Mouse (Mus musculus): Measurements from ENCODE around the gene Rhox7b.
"Not testable (repeated sequence)": the region's sequence is repeated elsewhere in the genome, so short reads cannot be mapped to it uniquely, and the experiment has no call there.

Gene Rhox7b

DNA sequence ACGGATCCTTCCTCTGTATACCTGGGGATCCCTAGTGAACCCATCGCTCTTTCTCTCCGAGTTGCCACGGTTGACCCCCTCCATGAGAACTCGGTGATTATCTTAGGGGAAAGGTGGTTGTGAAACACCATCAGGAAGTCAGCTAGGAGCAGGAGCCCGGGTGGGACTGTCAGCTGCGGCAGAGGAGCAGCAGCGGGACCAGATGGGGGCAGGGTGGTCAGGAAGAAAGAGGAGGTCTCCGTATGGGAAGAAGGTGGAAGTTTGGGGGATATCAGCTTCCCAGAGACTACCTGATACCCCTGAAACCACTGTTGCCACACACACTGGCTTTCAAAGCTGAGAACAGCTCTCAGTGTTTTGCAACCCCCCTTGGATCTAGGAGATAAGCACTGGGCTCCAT is at the start of gene Rhox7b:
Rhox7b (minus strand) TSS at position 101 of the 400 bp plus-strand sequence.
- not testable (repeated sequence) for DNase-seq

DNA sequence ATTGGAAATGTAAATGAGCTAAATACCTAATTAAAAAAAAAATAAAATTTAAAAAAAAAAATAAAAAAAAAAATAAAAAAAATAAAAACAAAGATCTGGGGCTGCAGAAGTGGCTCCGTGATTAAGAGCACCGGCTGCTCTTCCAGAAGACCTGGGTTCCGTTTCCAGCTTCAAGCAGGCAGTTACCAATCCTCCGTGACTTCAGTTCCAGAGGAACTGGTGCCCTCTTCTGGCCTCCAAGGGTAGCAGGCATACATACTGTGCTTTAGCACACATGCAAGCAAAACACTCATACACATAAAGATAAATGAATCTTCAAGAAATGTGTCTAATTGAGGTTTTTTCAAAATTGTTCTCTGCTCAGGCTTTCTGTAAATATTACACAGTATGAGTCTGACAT is 19.3 kb upstream of the Rhox7b start:
- DNase-seq, result no peak

DNA sequence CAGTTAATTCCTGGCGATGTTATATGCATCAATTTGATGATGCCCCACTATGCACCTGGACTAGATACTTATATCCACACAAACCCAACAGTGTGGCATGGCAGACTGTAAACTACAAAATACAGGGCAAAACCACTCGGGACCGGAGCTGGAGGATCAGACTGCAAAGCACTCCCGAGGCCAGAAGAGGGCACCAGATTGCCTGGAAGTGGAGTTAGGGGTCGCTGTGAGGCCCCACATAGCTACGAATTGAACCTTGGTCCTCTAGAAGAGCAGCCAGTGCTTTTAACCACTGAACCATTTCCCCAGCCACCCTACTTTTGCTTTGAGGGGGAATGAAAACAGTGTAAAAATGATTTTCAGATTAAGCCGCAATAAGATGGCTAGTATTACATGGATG is 11.5 kb upstream of the Rhox7b start:
- DNase-seq, result no peak

DNA sequence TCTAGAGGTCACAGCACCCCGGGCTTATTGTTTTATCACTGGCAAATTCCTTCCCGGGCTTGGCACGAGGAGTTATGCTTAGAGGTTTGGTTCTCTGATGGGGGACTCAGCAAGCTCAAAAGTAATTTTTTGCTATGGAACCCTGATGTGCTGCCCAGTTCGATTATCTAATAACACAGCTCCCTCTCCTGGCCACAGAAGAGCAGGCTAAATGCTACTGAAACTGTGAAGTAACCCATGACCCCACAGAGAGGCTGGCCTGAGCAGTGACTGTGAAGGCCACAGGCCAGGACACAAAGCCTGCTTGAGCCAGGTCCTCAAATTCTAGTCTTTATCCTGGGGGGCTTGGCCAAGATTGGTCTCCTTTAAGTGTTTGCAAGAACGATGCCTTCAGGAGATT is 6.7 kb upstream of the Rhox7b start:
- no peak for DNase-seq

DNA sequence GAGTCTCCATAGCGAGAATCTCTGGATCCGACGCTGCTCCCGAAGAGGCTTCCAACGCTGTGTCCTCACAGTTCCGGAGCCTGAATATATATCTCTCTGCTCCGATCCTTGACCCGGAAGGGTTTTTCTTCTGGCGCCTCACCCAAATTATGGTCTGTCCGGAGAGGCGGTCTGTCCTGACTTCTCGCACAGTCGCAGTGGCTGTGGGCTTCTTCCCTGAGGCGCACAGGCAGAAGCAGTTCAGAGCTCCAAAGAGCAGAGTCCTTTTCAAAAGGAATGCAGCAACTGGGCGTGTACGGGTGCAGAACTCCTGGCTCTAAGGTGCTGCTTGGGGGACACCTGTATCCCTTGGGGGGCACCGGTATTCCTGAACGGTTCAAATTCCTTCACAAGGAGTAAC is 4.6 kb upstream of the Rhox7b start, which contains the start of gene Rhox9:
Rhox9 (minus strand) TSS at position 101 of the 400 bp plus-strand sequence.
- not testable (repeated sequence) for DNase-seq

DNA sequence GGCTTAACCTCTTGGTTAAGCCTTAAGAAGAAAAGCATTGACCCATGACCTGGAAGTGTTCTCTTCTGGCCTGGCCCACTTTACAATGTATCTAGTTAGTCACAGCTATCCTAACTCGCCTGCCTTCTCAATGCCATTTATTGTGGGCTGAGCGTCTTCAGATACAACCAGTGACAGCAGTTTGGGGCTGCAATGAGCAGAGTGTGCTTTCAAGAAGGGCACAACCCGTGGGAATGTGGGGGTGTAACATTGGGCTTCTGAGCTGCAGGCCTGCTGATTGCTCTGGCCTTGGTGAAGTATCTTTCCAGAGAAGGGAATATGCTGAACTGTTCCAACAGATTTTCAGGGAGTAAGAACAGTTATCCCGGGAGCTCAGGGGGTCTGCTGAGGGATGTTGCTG is 18.2 kb downstream of the Rhox7b start, which contains the start of gene Rhox8:
Rhox8 (minus strand) TSS at position 101 of the 400 bp plus-strand sequence.
- DNase-seq, result no peak

DNA sequence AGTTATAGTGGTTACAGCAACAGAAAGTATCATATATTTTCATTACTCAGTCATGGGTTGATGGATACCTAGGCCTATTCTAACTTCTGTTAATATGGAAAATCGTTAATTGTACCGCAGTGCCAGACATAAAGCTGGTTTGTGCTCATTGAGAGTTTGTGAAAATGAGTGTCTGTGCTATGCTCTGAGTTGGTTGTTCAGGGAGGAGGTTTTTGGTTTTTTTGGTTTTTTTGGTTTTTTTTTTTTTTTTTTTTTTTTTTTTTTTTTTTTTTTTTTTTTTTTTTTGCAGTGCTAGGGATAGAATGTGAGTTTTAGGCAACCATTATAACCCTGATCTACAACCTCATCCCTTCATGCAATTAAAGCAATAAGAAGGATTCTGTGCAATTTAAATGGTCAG is 25.4 kb downstream of the Rhox7b start:
- DNase-seq, result no peak

Data from right cerebral cortex, adult 18-20 months (tissue).